Mouse (Mus musculus) thymus, adult 18-20 months (tissue): Measurements from ENCODE around the gene Car1.
"Not testable (repeated sequence)": the region's sequence is repeated elsewhere in the genome, so short reads cannot be mapped to it uniquely, and the experiment has no call there.

Experiments used
- DNase-seq, 2 experiments: peaks; one replicate each; pipeline ENCODE4 v3.0.0; 2022; ENCODE audit warnings: mixed read lengths in 2 of 2

Gene Car1

GRCm38 (mm10) chr3:14808211-14808610 lies at the start of gene Car1:
TSS of gene Car1 (minus strand) at chr3:14808368.
- no peak for DNase-seq

- DNase-seq, result no peak
Measured at GRCm38 (mm10) chr3:14857874-14858273, 49.7 kb upstream of the Car1 start.

- no peak for DNase-seq
Measured at GRCm38 (mm10) chr3:14854446-14854845, 46.3 kb upstream of the Car1 start.

GRCm38 (mm10) chr3:14853966-14854365 lies 45.8 kb upstream of the Car1 start:
- DNase-seq, result no peak

- DNase-seq, result no peak
Measured at GRCm38 (mm10) chr3:14848587-14849254, 40.6 kb upstream of the Car1 start.

GRCm38 (mm10) chr3:14839466-14840118 lies 31.4 kb upstream of the Car1 start:
- DNase-seq, result no peak

GRCm38 (mm10) chr3:14838936-14839335 lies 30.8 kb upstream of the Car1 start:
- DNase-seq, result no peak

GRCm38 (mm10) chr3:14832766-14833165 lies 24.6 kb upstream of the Car1 start:
- DNase-seq, result no peak

- DNase-seq, result no peak
Measured at GRCm38 (mm10) chr3:14831219-14831835, 23.2 kb upstream of the Car1 start.

- DNase-seq, result no peak
Measured at GRCm38 (mm10) chr3:14828896-14829295, 20.7 kb upstream of the Car1 start.

- DNase-seq, result no peak
Measured at GRCm38 (mm10) chr3:14819844-14820504, 11.8 kb upstream of the Car1 start.

GRCm38 (mm10) chr3:14815396-14815795 lies 7.2 kb upstream of the Car1 start:
- not testable (repeated sequence) for DNase-seq

- no peak for DNase-seq
Measured at GRCm38 (mm10) chr3:14806702-14807101, 1.5 kb downstream of the Car1 start.

GRCm38 (mm10) chr3:14805962-14806361 lies 2.2 kb downstream of the Car1 start:
- DNase-seq, result no peak

- no peak for DNase-seq
Measured at GRCm38 (mm10) chr3:14804906-14805305, 3.3 kb downstream of the Car1 start.

GRCm38 (mm10) chr3:14797069-14797468 lies 11.1 kb downstream of the Car1 start:
- DNase-seq, result no peak

GRCm38 (mm10) chr3:14795292-14796020 lies 12.7 kb downstream of the Car1 start:
- no peak for DNase-seq

GRCm38 (mm10) chr3:14792032-14792431 lies 16.1 kb downstream of the Car1 start:
- DNase-seq, result no peak

- no peak for DNase-seq
Measured at GRCm38 (mm10) chr3:14787607-14788006, 20.6 kb downstream of the Car1 start.

GRCm38 (mm10) chr3:14787136-14787535 lies 21.0 kb downstream of the Car1 start:
- DNase-seq, result no peak

GRCm38 (mm10) chr3:14786551-14787079 lies 21.6 kb downstream of the Car1 start:
- no peak for DNase-seq

- DNase-seq, result no peak
Measured at GRCm38 (mm10) chr3:14785353-14785752, 22.8 kb downstream of the Car1 start.

GRCm38 (mm10) chr3:14783198-14783597 lies 25.0 kb downstream of the Car1 start:
- not testable (repeated sequence) for DNase-seq
